Mouse (Mus musculus) heart, embryonic 11.5 days (tissue): ENCODE measurements at regions not wholly inside any gene's neighbourhood (a gene's known extent, or its start where the extent isn't known, plus 50 kb on each side); places are given as distances from the start of the nearest gene placed in this dataset.

Experiments
- ATAC-seq: fragments of 200-750 bp; cut with Nextera tagmentation; replicated peaks from 2 replicates; pipeline ENCODE4 v1.8.0; 2017; ENCODE audit warnings: moderate library complexity; ENCODE audit not compliant: insufficient number of reproducible peaks, low FRiP score, low TSS enrichment
- H3K27ac ChIP-seq: fragments of 300-500 bp; sonication (generic); 2 replicates; pipeline ENCODE4 v1.5.1; 2014; ENCODE audit warnings: mild to moderate bottlenecking, low read depth, low read length
- H3K27me3 ChIP-seq: fragments of 300-500 bp; sonication (generic); 2 replicates; pipeline ENCODE4 v1.6.1; 2014; ENCODE audit warnings: mild to moderate bottlenecking, low read length, mixed read lengths; ENCODE audit not compliant: control insufficient read depth, insufficient read depth
- H3K36me3 ChIP-seq: fragments of 300-500 bp; sonication (generic); 2 replicates; pipeline ENCODE4 v1.6.1; 2014; ENCODE audit warnings: mild to moderate bottlenecking, low read length, moderate library complexity, mixed read lengths; ENCODE audit not compliant: control insufficient read depth, insufficient read depth
- H3K4me1 ChIP-seq: fragments of 300-500 bp; sonication (generic); 2 replicates; pipeline ENCODE4 v1.6.1; 2014; ENCODE audit warnings: low read length; ENCODE audit not compliant: control insufficient read depth, insufficient read depth
- H3K4me2 ChIP-seq: fragments of 300-500 bp; sonication (generic); 2 replicates; pipeline ENCODE4 v1.6.1; 2014; ENCODE audit warnings: mild to moderate bottlenecking, moderate library complexity
- H3K4me3 ChIP-seq: fragments of 300-500 bp; sonication (generic); 2 replicates; pipeline ENCODE4 v1.5.1; 2014; ENCODE audit warnings: low read depth, low read length
- H3K9ac ChIP-seq: fragments of 300-500 bp; sonication (generic); 2 replicates; pipeline ENCODE4 v1.6.1; 2014; ENCODE audit warnings: mild to moderate bottlenecking, low read depth, low read length, moderate library complexity
- H3K9me3 ChIP-seq: fragments of 300-500 bp; sonication (generic); replicated peaks from 2 replicates; pipeline ENCODE4 v1.6.1; 2016; ENCODE audit warnings: low read length; ENCODE audit not compliant: control insufficient read depth
- WGBS: fragments of 180-500 bp; shearing (Covaris S2); extraction: QIAGEN DNeasy Blood & Tissue Kit; methylation state at CpG from one replicate; pipeline ENCODE4 v1.1.7; 2014; ENCODE audit not compliant: insufficient replicate concordance; 5-methylcytosine and 5-hydroxymethylcytosine counted together

DNA sequence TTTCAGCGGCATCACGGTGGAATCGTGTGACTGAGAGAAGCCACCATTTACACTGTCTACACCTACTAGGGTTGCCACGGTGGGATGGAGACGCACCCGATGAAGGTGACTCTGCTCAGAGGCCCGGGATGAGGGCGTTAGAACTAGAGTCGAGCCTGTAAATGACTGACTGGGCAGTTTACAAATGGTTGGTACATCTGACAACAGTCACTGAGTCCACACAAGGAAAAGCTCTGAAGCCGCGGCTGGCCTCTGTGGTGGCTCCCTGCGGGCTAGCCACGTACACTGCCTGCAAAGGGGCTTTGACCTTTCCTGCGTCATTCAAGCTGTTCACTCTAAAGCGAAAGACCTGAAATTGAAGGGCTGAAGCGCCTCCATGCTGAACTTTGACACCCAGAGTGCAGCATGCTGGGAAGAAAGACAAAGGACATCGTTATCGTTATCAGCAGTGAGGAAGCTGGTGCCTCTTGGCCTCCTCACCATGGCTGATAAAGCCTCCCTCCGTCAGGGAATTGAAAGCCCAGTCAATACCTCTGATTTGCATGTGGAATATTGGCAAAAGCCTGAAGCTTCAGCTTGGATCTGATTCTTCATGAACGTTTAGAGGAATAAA is 462.1 kb upstream of the Arglu1 start:
- no peak overlapping the region for H3K27ac ChIP-seq
- no peaks in the 10 kb centered on the region for H3K36me3 ChIP-seq
- 53% methylated on average over 20 of the region's 20 CpGs for WGBS
- H3K4me1 ChIP-seq: peaks cover 11% of the 10 kb centered on the region
- peak overlapping the region; percentile 22; the same call in 1 of the 2 replicates for H3K4me2 ChIP-seq
- no peaks in the 10 kb centered on the region for H3K27me3 ChIP-seq
- no peak for ATAC-seq
- no peak overlapping the region for H3K9ac ChIP-seq
- H3K4me3 ChIP-seq: no peak overlapping the region
- H3K9me3 ChIP-seq: no peaks in the 10 kb centered on the region

DNA sequence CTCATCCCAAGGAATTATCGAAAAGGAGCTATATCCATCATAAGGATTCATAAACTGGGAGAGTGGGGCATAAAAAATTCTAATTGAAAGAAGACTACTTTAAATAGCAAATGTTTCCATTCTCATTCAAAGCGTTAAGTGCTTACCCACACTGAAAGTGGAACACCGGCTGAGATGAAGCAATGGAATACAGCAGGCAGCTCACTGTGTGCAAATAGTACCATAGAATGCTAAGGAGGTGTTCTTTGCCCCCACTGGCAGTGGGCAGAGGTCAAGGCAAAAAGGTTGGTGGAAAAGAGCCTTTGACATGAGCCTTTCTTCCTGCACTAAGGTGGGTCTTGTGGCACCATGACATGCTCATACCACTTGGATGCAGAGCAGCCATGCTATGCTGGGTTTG is 454.0 kb upstream of the Arglu1 start:
- Histone ChIP-seq H3K4me2 (no peak overlapping the region), H3K27me3 (no peaks in the 10 kb centered on the region), H3K4me3 (no peak overlapping the region), H3K9me3 (no peaks in the 10 kb centered on the region), H3K36me3 (no peaks in the 10 kb centered on the region), H3K27ac (no peak overlapping the region), H3K4me1 (no peaks in the 10 kb centered on the region), H3K9ac (no peak overlapping the region)
- WGBS: 85% methylated on average over 3 of the region's 3 CpGs
- no peak for ATAC-seq

DNA sequence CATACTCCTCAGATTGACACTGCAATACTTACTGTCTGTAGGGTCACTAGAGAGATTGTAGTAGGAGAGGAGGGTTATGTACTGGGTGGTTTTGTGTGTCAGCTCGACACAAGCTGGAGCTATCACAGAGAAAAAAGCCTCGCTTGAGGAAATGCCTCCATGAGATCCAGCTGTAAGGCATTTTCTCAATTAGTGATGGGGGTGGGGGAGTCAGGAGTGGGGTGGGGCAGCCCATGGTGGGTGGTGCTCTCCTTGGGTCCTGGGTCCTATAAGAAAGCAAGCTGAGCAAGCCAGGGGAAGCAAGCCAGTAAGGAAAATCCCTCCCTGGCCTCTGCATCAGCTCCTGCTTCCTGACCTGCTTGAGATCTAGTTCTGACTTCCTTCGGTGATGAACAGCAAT is 449.5 kb upstream of the Arglu1 start:
- H3K4me2 ChIP-seq: no peak overlapping the region
- WGBS: 32% methylated on average over 3 of the region's 3 CpGs
- no peak overlapping the region for H3K27ac ChIP-seq
- no peaks in the 10 kb centered on the region for H3K9me3 ChIP-seq
- no peak overlapping the region for H3K9ac ChIP-seq
- H3K4me3 ChIP-seq: no peak overlapping the region
- H3K36me3 ChIP-seq: no peaks in the 10 kb centered on the region
- ATAC-seq: no peak
- no peaks in the 10 kb centered on the region for H3K4me1 ChIP-seq
- no peaks in the 10 kb centered on the region for H3K27me3 ChIP-seq

DNA sequence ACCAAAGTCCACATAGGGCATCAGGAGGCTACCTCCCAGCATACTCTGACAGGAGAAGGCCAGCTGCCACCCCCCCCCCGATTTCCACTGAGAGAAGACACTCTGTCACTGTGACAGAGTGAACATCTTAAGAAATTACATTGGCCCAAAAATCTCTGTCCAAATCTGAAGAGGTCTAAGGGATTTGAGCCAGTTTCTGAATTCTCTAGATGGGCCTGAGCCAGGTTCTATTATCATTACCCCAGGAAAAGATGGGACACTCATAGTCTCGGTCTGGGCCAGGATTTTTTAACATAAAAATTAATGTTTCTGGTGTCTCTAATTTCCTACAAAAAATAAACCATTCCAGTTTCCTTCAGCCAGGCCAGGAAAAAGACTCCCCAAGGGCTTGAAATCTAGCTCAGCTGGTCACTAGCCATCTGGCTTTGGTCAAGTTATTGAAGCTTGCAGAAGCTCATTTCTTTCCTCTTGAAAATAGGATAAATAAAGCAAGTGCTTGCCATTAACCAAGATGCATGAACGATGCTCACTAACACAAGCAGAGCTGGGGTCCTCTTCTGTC is 448.8 kb upstream of the Arglu1 start:
- no peak for ATAC-seq
- no peaks in the 10 kb centered on the region for H3K9me3 ChIP-seq
- H3K4me1 ChIP-seq: no peaks in the 10 kb centered on the region
- no peak overlapping the region for H3K27ac ChIP-seq
- 66% methylated on average over 3 of the region's 3 CpGs for WGBS
- H3K9ac ChIP-seq: no peak overlapping the region
- no peaks in the 10 kb centered on the region for H3K27me3 ChIP-seq
- H3K4me3 ChIP-seq: no peak overlapping the region
- H3K36me3 ChIP-seq: no peaks in the 10 kb centered on the region
- H3K4me2 ChIP-seq: no peak overlapping the region

DNA sequence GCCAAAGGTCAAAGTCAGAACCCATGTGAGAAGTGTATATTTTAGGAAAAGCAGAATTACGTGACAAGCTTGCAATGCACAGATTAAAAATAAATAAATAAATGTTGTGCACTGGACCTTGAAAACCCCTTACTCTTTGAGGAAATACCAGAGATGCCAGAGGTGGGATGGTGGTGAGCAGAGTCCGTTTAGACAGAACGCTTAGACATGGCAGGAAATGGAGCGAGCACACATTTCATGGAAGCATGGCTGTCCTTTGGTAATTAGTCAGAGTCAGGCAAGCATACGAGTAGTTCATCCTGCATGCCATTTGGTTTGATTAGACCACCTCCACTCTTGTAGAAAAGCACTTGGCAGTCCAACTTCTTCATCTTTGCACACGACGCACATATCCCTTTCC is 443.4 kb upstream of the Arglu1 start:
- ATAC-seq: no peak
- no peak overlapping the region for H3K4me3 ChIP-seq
- H3K4me2 ChIP-seq: no peak overlapping the region
- peaks cover 3% of the 10 kb centered on the region; the same call in 1 of the 2 replicates for H3K4me1 ChIP-seq
- H3K36me3 ChIP-seq: no peaks in the 10 kb centered on the region
- H3K9me3 ChIP-seq: no peaks in the 10 kb centered on the region
- no peak overlapping the region for H3K9ac ChIP-seq
- no peak overlapping the region for H3K27ac ChIP-seq
- 48% methylated on average over 7 of the region's 7 CpGs for WGBS
- no peaks in the 10 kb centered on the region for H3K27me3 ChIP-seq

DNA sequence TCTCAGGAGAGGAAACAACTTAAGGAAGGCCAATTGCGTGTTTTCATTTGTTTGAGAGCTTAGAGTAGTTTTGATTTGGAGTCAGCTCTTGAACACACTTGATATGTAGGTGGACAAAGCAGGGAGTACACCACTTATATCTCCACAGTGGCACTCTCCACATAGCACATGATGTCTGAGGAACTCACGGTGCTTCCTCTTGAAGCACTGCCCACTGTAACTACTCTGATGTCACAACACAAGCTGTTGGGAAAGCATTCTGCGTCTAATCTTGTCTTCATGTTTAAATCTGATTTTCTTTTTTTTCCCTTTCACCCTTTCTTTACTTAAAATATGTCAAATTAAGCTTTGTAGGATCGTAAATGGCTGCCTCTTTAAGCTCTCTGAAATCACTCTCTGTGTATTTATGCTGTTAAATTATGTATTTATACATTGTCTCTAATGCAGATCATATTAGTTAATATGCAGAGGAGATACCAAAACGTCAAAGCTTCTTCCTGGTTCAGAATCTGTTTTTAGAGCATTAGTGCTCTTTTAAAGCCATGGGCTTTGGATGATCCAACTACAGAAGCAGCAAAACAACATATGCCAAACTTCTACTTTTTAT is 442.4 kb upstream of the Arglu1 start:
- Histone ChIP-seq H3K4me3 (no peak overlapping the region), H3K9me3 (no peaks in the 10 kb centered on the region), H3K36me3 (no peaks in the 10 kb centered on the region), H3K9ac (no peak overlapping the region), H3K4me1 (peaks cover 3% of the 10 kb centered on the region; the same call in 1 of the 2 replicates), H3K4me2 (no peak overlapping the region), H3K27me3 (no peaks in the 10 kb centered on the region), H3K27ac (no peak overlapping the region)
- 71% methylated on average over 5 of the region's 5 CpGs for WGBS
- ATAC-seq: no peak

DNA sequence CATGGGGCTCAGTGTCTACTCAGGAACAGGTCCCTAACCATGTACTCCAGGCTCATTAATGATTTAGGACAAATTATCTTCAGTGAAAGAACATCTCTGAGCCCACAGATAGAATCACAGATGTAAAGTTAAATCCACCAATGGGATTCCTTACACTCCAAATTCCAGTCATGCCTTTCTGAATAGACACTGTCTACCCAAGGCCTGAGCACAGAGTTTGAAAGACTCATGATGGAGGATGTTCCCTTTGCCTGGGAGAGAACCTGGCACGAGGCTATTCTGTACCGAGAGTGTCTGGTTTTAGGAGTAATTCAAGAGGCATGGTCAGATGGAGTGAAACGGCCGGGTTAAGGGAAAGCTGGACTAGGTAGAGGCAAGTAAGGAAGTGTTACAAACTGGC is 440.9 kb upstream of the Arglu1 start:
- no peak for ATAC-seq
- H3K27me3 ChIP-seq: no peaks in the 10 kb centered on the region
- H3K36me3 ChIP-seq: no peaks in the 10 kb centered on the region
- H3K4me2 ChIP-seq: no peak overlapping the region
- H3K4me1 ChIP-seq: peaks cover 3% of the 10 kb centered on the region; the same call in 1 of the 2 replicates
- no peaks in the 10 kb centered on the region for H3K9me3 ChIP-seq
- H3K27ac ChIP-seq: no peak overlapping the region
- H3K9ac ChIP-seq: no peak overlapping the region
- H3K4me3 ChIP-seq: no peak overlapping the region
- WGBS: 72% methylated on average over 4 of the region's 4 CpGs

DNA sequence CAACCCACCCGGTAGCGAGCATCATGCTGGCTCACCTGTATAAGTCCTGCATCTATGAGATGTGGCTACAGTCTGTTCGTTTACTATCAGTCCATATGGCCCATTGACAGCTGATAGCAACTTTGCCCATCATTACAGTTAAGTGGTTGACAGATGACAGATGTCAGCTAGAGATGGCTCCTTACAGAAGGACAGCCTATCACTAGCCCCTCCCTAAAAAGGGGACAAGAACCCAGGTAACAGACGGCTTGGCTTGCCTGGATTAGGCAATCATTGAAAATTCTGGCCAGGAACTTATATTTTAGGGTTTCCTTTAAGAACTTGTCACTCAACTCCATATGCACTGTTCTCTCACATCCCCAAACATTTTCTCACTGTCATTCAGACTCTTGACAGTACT is 434.2 kb upstream of the Arglu1 start:
- 55% methylated on average over 4 of the region's 4 CpGs for WGBS
- Histone ChIP-seq H3K4me2 (no peak overlapping the region), H3K9me3 (no peaks in the 10 kb centered on the region; the same call in 1 of the 2 replicates), H3K27ac (no peak overlapping the region), H3K27me3 (no peaks in the 10 kb centered on the region), H3K4me3 (no peak overlapping the region), H3K36me3 (no peaks in the 10 kb centered on the region), H3K4me1 (no peaks in the 10 kb centered on the region), H3K9ac (no peak overlapping the region)
- no peak for ATAC-seq
